Mouse (Mus musculus): Measurements from ENCODE around the gene Tmc6. TPM values are rescaled to one million over a fixed set of nuclear protein-coding genes. Genes with fewer than 3 reads are reported as not detected.
A peak's percentile ranks its signal among the peaks of the same experiment; 100 is the strongest.

Tmc6 gene
- total and polyA plus RNA-seq, 3 experiments, result 16.8 to 28.4 (median 26.8) TPM

- in situ Hi-C loops (cut with MboI; ENCODE audit: low pct_ligation_motif_present, low pct_unique_long_range_greater_than_20kb, low sequenced_read_pairs) (no loop called here), dilution Hi-C loops (cut with MboI; ENCODE audit: extremely low pct_ligation_motif_present, extremely low pct_unique_long_range_greater_than_20kb, low sequenced_read_pairs) (no loop called here)
- Histone ChIP-seq H3K4me1 (ENCODE audit: control insufficient read depth in 1 of 2, insufficient read depth in 2 of 2) (peaks cover 13 to 65% of the 10 kb centered on the region in 2 experiments), H3K4me3 (replicated peaks in 1 of 3; ENCODE audit: low read depth in 2 of 3, low read length in 2 of 3, poor library complexity in 1 of 3) (no peak overlapping the region), H3K4me2 (ENCODE audit: insufficient read depth, low read depth, poor library complexity, severe bottlenecking) (no peak overlapping the region), H3K79me2 (replicated peaks; ENCODE audit: control insufficient read depth, extremely low read depth, insufficient read depth, poor library complexity, severe bottlenecking) (no peaks in the 10 kb centered on the region), H3K9me3 (replicated peaks; ENCODE audit: low read length) (no peaks in the 10 kb centered on the region), H3K27me3 (replicated peaks) (no peaks in the 10 kb centered on the region), H3K27ac (ENCODE audit: insufficient read depth, low read depth) (no peak overlapping the region), H3K9ac (ENCODE audit: insufficient read depth, low read depth) (no peak overlapping the region), H3K36me3 (replicated peaks in 1 of 2; ENCODE audit: control insufficient read depth in 1 of 2, insufficient read depth in 1 of 2, low read length in 1 of 2) (peaks cover 57 to 74% of the 10 kb centered on the region in 2 experiments)
- DNase-seq (ENCODE audit: extremely low read depth), result no peak
- TF ChIP-seq TCF12 (IDR thresholded peaks at IDR 0.05; ENCODE audit: low read depth, low read length) (0 out of 2 replicates have a peak, but pooled peaks have one; percentile 5), MXI1 (IDR thresholded peaks at IDR 0.05; ENCODE audit: low read depth, low read length) (no peak)
These were observed 5.8 kb downstream of the Tmc6 start for GRCm38 (mm10) chr11:117776085-117776792.

- Histone ChIP-seq H3K9me3 (replicated peaks; ENCODE audit: low read length) (no peaks in the 10 kb centered on the region), H3K4me2 (ENCODE audit: insufficient read depth, low read depth, poor library complexity, severe bottlenecking) (no peak overlapping the region), H3K79me2 (replicated peaks; ENCODE audit: control insufficient read depth, extremely low read depth, insufficient read depth, poor library complexity, severe bottlenecking) (no peaks in the 10 kb centered on the region), H3K4me1 (ENCODE audit: control insufficient read depth in 1 of 2, insufficient read depth in 2 of 2) (peaks cover 13 to 60% of the 10 kb centered on the region in 2 experiments), H3K27me3 (replicated peaks) (no peaks in the 10 kb centered on the region), H3K36me3 (replicated peaks in 1 of 2; ENCODE audit: control insufficient read depth in 1 of 2, insufficient read depth in 1 of 2, low read length in 1 of 2) (peaks cover 60 to 79% of the 10 kb centered on the region in 2 experiments), H3K27ac (ENCODE audit: insufficient read depth, low read depth) (no peak overlapping the region), H3K9ac (ENCODE audit: insufficient read depth, low read depth) (no peak overlapping the region), H3K4me3 (replicated peaks in 1 of 3; ENCODE audit: low read depth in 2 of 3, low read length in 2 of 3, poor library complexity in 1 of 3) (no peak overlapping the region)
- dilution Hi-C loops (cut with MboI; ENCODE audit: extremely low pct_ligation_motif_present, extremely low pct_unique_long_range_greater_than_20kb, low sequenced_read_pairs) (no loop called here), in situ Hi-C loops (cut with MboI; ENCODE audit: low pct_ligation_motif_present, low pct_unique_long_range_greater_than_20kb, low sequenced_read_pairs) (no loop called here)
- no peak for TF ChIP-seq PAX5 (IDR thresholded peaks at IDR 0.05; ENCODE audit: low read length)
- no peak for TF ChIP-seq ELF1 (IDR thresholded peaks at IDR 0.05; ENCODE audit: low read depth, low read length)
- no peak for TF ChIP-seq NRF1 (IDR thresholded peaks at IDR 0.05; ENCODE audit: low read depth, low read length)
- TF ChIP-seq MAFK (IDR thresholded peaks at IDR 0.05; ENCODE audit: insufficient replicate concordance, low read length), result no peak
- no peak for TF ChIP-seq E2F4 (IDR thresholded peaks at IDR 0.05; ENCODE audit: insufficient replicate concordance, low read depth, low read length)
- no peak for TF ChIP-seq USF2 (conservative IDR thresholded peaks at IDR 0.05; ENCODE audit: low read depth, low read length)
- no peak for TF ChIP-seq GABPA (IDR thresholded peaks at IDR 0.05; ENCODE audit: insufficient replicate concordance, low read depth, low read length)
- no peak for TF ChIP-seq HCFC1 (IDR thresholded peaks at IDR 0.05; ENCODE audit: low read depth, low read length)
- TF ChIP-seq SIN3A (IDR thresholded peaks at IDR 0.05; ENCODE audit: low read length), result no peak
- no peak for DNase-seq (ENCODE audit: extremely low read depth)
These were observed 6.5 kb downstream of the Tmc6 start for GRCm38 (mm10) chr11:117775540-117775939.

DNA sequence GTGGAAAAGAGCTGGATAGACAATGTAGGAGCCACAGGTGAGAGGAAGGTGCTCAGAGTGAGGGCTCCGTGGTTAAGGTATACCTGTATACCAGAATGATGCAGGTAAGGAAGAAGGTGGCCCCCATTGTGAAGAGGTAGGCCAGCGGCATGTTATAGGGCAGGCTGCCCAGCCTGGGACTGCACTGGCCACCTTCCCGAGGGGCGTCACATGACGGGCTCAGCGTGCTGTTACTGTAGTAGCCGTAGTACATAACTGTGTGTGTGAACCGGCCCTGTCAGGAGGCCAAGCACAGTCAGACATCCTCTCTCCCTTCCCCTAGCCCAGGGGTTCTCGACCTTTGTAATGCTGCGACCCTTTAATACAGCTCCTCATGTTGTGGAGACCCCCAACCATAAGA lies 7.1 kb downstream of the Tmc6 start:
- Histone ChIP-seq H3K9ac (ENCODE audit: insufficient read depth, low read depth) (no peak overlapping the region), H3K79me2 (replicated peaks; ENCODE audit: control insufficient read depth, extremely low read depth, insufficient read depth, poor library complexity, severe bottlenecking) (no peaks in the 10 kb centered on the region), H3K4me1 (ENCODE audit: control insufficient read depth in 1 of 2, insufficient read depth in 2 of 2) (peaks cover 13 to 64% of the 10 kb centered on the region in 2 experiments), H3K9me3 (replicated peaks; ENCODE audit: low read length) (no peaks in the 10 kb centered on the region), H3K36me3 (replicated peaks in 1 of 2; ENCODE audit: control insufficient read depth in 1 of 2, insufficient read depth in 1 of 2, low read length in 1 of 2) (peaks cover 65 to 85% of the 10 kb centered on the region in 2 experiments), H3K4me2 (ENCODE audit: insufficient read depth, low read depth, poor library complexity, severe bottlenecking) (no peak overlapping the region), H3K27ac (ENCODE audit: insufficient read depth, low read depth) (no peak overlapping the region), H3K4me3 (replicated peaks in 1 of 3; ENCODE audit: low read depth in 2 of 3, low read length in 2 of 3, poor library complexity in 1 of 3) (no peak overlapping the region), H3K27me3 (replicated peaks) (no peaks in the 10 kb centered on the region)
- dilution Hi-C loops (cut with MboI; ENCODE audit: extremely low pct_ligation_motif_present, extremely low pct_unique_long_range_greater_than_20kb, low sequenced_read_pairs) (no loop called here), in situ Hi-C loops (cut with MboI; ENCODE audit: low pct_ligation_motif_present, low pct_unique_long_range_greater_than_20kb, low sequenced_read_pairs) (no loop called here)
- no peak for TF ChIP-seq BHLHE40 (IDR thresholded peaks at IDR 0.05; ENCODE audit: low read depth, low read length)
- TF ChIP-seq PAX5 (IDR thresholded peaks at IDR 0.05; ENCODE audit: low read length), result no peak
- TF ChIP-seq ZNF384 (IDR thresholded peaks at IDR 0.05; ENCODE audit: low read depth, low read length), result no peak
- TF ChIP-seq ZKSCAN1 (IDR thresholded peaks at IDR 0.05; ENCODE audit: borderline replicate concordance, low read depth, low read length), result no peak
- no peak for TF ChIP-seq MXI1 (IDR thresholded peaks at IDR 0.05; ENCODE audit: low read depth, low read length)
- TF ChIP-seq RCOR1 (conservative IDR thresholded peaks at IDR 0.05; ENCODE audit: low read depth, low read length), result no peak
- TF ChIP-seq MAX (IDR thresholded peaks at IDR 0.05; ENCODE audit: low read length), result no peak
- TF ChIP-seq MAZ (IDR thresholded peaks at IDR 0.05; ENCODE audit: low read depth, low read length), result no peak
- DNase-seq (ENCODE audit: extremely low read depth), result no peak

Measured in CH12.LX (cell line).